Mouse (Mus musculus) thymus, adult 2 months (tissue): ENCODE measurements at regions not wholly inside any gene's neighbourhood (a gene's known extent, or its start where the extent isn't known, plus 50 kb on each side); places are given as distances from the start of the nearest gene placed in this dataset.

Experiments
- DNase-seq: peaks from one replicate; pipeline ENCODE4 v3.0.0; 2021
- H3K27ac ChIP-seq: fragments of 200-500 bp; 2 replicates; pipeline ENCODE4 v1.5.1; 2012; ENCODE audit warnings: low read length, control low read depth; ENCODE audit not compliant: control insufficient read depth, insufficient read depth
- H3K27me3 ChIP-seq: fragments of 200-500 bp; 2 replicates; pipeline ENCODE4 v1.6.1; 2012; ENCODE audit warnings: mild to moderate bottlenecking, low read length, moderate library complexity, mixed read lengths; ENCODE audit not compliant: control insufficient read depth, insufficient read depth
- H3K36me3 ChIP-seq: fragments of 200-500 bp; 2 replicates; pipeline ENCODE4 v1.6.1; 2012; ENCODE audit warnings: mild to moderate bottlenecking, low read length, moderate library complexity; ENCODE audit not compliant: control insufficient read depth, insufficient read depth
- H3K4me1 ChIP-seq: fragments of 200-500 bp; replicated peaks from 2 replicates; pipeline ENCODE4 v1.6.1; 2012; ENCODE audit warnings: low read length; ENCODE audit not compliant: control insufficient read depth, insufficient read depth
- H3K4me3 ChIP-seq: fragments of 200-500 bp; 2 replicates; pipeline ENCODE4 v1.5.1; 2012; ENCODE audit warnings: mild to moderate bottlenecking, low read length, control low read depth, moderate library complexity; ENCODE audit not compliant: control insufficient read depth, insufficient read depth
- CTCF ChIP-seq: fragments of 200-500 bp; IDR thresholded peaks from 2 replicates; pipeline ENCODE4 v1.5.1; 2012; ENCODE audit warnings: mild to moderate bottlenecking, control low read depth, low read length, moderate library complexity, borderline replicate concordance; ENCODE audit not compliant: control insufficient read depth, poor library complexity, insufficient read depth; ENCODE audit errors: extremely low read depth
- POLR2A ChIP-seq: fragments of 200-500 bp; IDR thresholded peaks from 2 replicates; pipeline ENCODE4 v1.6.1; 2012; ENCODE audit warnings: mild to moderate bottlenecking, low read length, control low read depth, moderate library complexity; ENCODE audit not compliant: control insufficient read depth, poor library complexity, insufficient read depth; ENCODE audit errors: extremely low read depth
- WGBS: fragments of 180-500 bp; shearing (Covaris S2); methylation state at CpG from one replicate; pipeline ENCODE4 v1.1.7; 2018; 5-methylcytosine and 5-hydroxymethylcytosine counted together

- TF ChIP-seq CTCF = no peak
- no peak for TF ChIP-seq POLR2A
- DNase-seq = no peak
- Histone ChIP-seq H3K27me3 (no peaks in the 10 kb centered on the region), H3K4me3 (no peak overlapping the region), H3K36me3 (no peaks in the 10 kb centered on the region), H3K27ac (no peak overlapping the region; the same call in 1 of the 2 replicates), H3K4me1 (no peaks in the 10 kb centered on the region)
- 87% methylated on average over 9 of the region's 9 CpGs for WGBS
Observed at GRCm38 (mm10) chr3:41387469-41388212, 167.9 kb upstream of the Jade1 start.

DNA sequence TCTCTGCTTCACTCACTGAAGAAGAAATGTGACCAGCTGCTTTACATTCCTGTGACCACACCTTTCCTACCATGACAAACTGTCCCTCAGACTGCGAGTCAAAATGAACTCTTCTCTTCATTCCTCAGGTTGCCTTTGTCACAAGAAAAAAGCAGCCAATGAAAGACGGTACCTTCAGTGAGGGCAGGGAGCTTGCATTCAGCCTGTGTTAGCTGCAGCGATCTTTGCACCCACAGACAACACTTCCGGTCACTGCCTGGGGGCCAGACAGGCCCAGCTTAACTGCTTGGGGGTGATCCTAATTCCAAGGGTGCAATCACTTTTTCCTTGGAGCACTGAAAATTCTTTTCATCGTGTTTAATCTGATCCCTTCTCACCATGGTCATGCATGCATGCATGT, 169.2 kb upstream of the Jade1 start:
- Histone ChIP-seq H3K36me3 (no peaks in the 10 kb centered on the region), H3K4me1 (no peaks in the 10 kb centered on the region), H3K27me3 (no peaks in the 10 kb centered on the region), H3K27ac (no peak overlapping the region), H3K4me3 (no peak overlapping the region)
- TF ChIP-seq POLR2A (no peak), CTCF (no peak)
- DNase-seq = no peak
- 93% methylated on average over 5 of the region's 5 CpGs for WGBS

DNA sequence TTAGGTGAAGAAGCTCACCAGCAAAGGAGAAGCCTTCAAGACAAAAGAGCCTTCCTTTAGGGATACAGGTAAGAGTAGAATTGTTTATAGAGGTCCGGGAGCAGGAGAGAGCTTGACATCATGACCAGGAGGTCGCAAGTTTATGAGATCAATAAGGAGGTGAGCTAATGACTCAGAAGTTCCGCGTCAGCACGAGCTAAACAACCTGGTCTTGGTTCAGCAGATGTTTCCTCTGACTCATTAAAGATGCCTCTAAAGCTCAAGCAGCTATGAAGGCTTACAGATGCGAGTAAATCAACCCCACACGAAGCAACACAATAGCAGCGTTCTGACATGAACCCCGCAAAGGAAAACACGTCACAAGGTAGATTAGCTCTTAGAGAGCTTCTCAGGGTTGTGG, 171.1 kb upstream of the Jade1 start:
- TF ChIP-seq CTCF (no peak), POLR2A (no peak)
- Histone ChIP-seq H3K27ac (no peak overlapping the region), H3K27me3 (no peaks in the 10 kb centered on the region), H3K36me3 (no peaks in the 10 kb centered on the region), H3K4me1 (no peaks in the 10 kb centered on the region), H3K4me3 (no peak overlapping the region)
- 74% methylated on average over 10 of the region's 10 CpGs for WGBS
- no peak for DNase-seq

DNA sequence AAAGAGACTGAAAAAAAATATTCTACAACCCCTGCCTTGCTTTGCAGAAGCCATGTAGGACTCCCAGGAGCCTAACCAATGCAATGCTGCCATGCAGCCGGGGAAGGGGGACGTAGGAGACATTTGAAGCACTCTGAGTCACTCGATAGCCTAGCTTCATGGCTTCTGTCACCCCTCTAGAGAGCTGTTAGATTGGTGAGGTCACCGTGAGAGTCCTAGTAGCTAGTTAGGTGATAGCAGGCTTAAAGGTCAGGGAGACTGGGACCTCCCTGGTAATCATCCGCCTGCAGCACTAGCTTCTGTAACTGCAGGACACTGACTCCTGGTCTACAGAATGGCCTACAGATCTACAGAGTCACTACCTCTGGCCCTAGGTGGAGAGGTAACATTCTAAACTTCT, 177.0 kb upstream of the Jade1 start:
- Histone ChIP-seq H3K27me3 (no peaks in the 10 kb centered on the region), H3K27ac (no peak overlapping the region), H3K4me1 (0 out of 2 replicates have a peak, but pooled peaks cover 3% of the 10 kb centered on the region), H3K4me3 (no peak overlapping the region), H3K36me3 (no peaks in the 10 kb centered on the region)
- WGBS = 97% methylated on average over 5 of the region's 5 CpGs
- TF ChIP-seq CTCF = no peak
- TF ChIP-seq POLR2A = no peak
- no peak for DNase-seq

DNA sequence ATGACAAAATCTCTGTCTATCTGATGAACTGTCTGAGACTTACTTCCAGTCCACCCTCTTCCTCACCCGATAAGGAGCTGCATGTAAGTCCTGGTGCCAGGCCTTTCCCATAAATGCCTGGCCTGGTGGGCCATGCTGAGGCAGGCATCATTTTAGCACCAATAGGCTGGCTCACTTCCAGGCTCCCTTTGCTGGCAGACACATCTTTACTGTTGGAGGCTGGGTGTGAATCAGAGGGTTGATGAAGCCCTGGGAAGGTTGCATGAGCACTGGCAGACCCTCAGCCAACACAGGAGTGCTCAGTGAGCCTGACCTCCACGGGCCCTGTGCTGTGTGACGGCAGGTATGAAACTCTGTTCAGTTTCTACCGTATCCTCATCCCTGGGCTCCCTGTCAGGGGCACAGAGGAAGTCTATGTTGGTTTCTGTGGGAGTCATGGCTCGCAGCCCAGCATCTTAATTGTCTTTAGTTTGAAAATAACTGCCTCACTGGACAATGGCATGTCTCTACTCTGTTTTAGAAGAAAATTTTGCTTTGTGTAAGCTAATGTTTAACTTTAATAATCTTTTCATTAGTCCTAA, 177.6 kb upstream of the Jade1 start:
- no peak for DNase-seq
- WGBS = 84% methylated on average over 5 of the region's 5 CpGs
- H3K27me3 ChIP-seq = no peaks in the 10 kb centered on the region
- H3K36me3 ChIP-seq = no peaks in the 10 kb centered on the region
- H3K4me1 ChIP-seq = 0 out of 2 replicates have a peak, but pooled peaks cover 3% of the 10 kb centered on the region
- no peak overlapping the region for H3K4me3 ChIP-seq
- H3K27ac ChIP-seq = no peak overlapping the region
- no peak for TF ChIP-seq POLR2A
- no peak for TF ChIP-seq CTCF

DNA sequence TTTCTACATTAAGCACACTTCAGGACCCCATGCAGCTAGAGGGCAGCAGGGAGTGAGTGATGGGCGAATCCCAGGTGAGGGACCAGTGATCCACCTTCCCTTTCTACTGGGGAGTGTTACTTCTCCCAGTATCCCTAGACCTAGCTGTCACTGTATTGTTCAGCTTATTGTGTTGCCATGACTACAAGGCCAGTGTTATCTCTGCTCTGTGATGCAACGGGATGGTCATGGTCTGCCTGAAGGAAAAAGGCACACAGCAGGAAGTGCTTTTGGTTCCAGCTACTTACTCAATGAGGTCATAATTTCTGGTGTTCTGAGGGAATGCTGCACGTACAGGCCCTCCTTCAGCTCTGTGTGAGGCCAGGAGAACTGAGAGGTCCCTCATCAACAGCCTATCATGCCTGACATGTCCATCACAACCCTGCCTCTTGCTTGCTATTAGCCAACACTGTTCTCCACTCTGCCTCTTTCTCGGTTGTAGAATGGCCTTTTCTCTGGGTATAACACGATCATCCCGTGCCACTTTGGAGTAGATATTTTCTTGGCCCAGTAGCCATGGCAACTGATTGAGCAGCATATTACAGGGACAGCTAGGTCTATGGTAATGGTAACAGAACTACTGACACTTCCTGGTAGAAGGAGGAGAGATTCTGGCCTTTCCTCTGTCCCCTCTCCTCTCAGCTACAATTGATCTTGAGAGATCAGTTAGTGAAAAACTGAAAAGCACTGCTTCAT, 178.5 kb upstream of the Jade1 start:
- no peak for DNase-seq
- H3K27me3 ChIP-seq = no peaks in the 10 kb centered on the region
- no peak overlapping the region for H3K4me3 ChIP-seq
- 0 out of 2 replicates have a peak, but pooled peaks cover 3% of the 10 kb centered on the region for H3K4me1 ChIP-seq
- H3K27ac ChIP-seq = no peak overlapping the region
- H3K36me3 ChIP-seq = no peaks in the 10 kb centered on the region
- TF ChIP-seq POLR2A (no peak), CTCF (no peak)
- WGBS = 84% methylated on average over 6 of the region's 6 CpGs
